Mouse (Mus musculus) MEL-GATA-1-ER (cell line): ENCODE data around the gene Rmdn2.

Experiments used
- DNase-seq: peaks from one replicate; pipeline ENCODE4 v3.0.0-alpha.2; 2012; ENCODE audit warnings: low read depth; ENCODE audit errors: extremely low read depth

Rmdn2 gene

GRCm38 (mm10) chr17:79611545-79611944 is at the start of gene Rmdn2:
Gene Rmdn2, plus strand, starts transcription at chr17:79611863.
- DNase-seq = no peak

DNA sequence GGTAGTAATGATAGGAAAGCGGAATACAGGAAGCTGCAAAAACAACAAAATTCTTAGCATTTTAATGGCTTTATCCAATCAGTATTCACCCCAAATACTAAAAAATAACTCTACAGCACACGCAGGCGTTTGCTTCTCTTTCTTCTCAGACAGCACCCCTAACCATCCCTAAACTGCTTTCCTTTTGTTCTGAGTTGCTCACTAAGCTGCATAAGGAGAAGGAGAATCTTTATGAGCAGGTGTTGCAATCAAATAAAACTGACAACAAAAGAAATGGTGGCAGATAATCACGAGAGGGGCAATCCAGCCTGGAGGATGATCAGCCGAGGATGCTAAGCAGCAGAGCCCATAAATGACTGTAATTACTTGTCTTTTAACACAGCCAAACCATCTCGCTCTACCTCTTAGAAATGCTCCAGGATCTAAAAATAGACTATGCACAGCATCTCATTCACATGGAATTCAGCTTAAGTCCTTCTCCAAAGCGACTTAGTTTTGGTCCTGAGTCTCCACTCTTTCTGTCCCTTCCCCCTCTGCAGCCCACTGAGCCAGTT is 48.5 kb upstream of the Rmdn2 start:
- DNase-seq = no peak

DNA sequence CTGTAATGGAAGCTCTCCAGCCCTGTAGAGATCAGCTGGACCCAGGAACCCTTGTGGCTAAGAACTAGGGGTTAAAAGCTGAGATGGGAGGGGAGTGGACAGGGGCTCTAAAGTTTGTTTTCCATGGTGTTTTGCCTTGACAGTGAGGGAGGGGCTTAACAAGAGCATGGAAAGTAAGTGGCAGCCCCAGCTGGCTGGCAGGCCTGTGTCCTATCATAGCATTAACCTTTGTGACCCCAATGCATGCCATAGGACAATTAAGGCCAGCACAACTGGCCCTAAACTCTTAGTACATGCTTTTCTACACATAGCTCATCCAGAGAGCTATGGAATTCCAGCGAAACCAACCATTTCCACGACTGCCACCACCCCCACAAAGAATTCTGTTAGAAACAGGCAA is 47.9 kb upstream of the Rmdn2 start:
- no peak for DNase-seq

DNA sequence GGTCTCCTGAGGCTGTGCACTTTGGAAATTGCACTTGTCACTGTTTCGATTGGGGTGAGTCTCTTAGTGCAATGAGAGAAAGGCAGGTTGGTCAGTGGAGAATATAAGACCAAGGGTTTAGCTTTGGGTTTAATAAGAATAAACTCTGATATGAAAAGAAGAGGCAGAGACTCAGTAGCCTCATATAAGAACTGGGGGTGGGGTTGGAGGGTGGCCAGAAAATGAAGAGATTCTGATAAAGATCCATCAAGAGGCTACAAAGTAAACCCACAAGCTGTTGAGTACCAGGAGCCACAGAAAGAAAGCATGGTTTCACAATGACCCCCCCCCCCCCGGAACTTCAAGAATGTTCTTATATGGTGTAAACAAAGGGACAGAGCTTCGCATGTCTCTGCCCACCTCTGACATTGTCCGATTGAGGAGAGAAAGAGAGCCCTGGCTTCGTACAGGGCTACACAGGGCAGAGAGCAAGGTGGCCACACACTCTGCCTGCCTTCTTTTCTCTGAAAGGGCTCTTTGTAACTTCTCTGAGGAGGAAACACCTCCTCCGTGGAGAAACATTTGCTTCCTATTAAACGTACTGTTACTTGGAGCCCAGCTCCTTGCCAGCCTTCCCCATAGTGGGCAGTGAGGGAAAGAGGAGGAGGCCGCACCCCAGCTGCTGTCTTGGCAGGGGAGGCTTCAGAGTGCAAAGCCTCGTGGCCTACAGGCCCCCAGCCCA is 46.3 kb upstream of the Rmdn2 start:
- no peak for DNase-seq

- no peak for DNase-seq
These were observed 43.3 kb upstream of the Rmdn2 start for GRCm38 (mm10) chr17:79568401-79568800.

- no peak for DNase-seq
These were observed 33.3 kb upstream of the Rmdn2 start for GRCm38 (mm10) chr17:79578328-79578727.

GRCm38 (mm10) chr17:79580264-79580920 is 31.3 kb upstream of the Rmdn2 start:
- DNase-seq = peak; percentile 26

GRCm38 (mm10) chr17:79583466-79583865 is 28.2 kb upstream of the Rmdn2 start:
- DNase-seq = no peak

- no peak for DNase-seq
These were observed 27.3 kb upstream of the Rmdn2 start for GRCm38 (mm10) chr17:79584246-79584800.

DNA sequence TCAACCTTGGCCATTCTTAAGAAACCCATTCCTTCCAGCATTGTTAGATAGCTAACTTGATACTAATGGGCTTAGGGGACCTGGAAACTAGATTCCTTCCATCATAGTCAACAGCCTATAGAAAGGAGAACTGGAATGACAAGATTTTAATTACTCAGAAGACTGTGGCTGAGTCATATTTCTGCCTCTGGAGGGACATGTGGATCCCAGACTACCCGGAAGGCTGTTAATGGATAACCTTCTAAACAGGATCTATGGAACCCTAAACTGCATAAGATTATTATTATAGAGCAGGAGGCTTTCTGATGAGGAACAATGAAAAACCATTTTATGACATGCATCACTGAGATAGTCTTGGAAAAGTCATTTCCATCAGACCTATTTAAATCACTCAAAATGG is 21.8 kb upstream of the Rmdn2 start:
- DNase-seq = no peak

- no peak for DNase-seq
These were observed 15.7 kb upstream of the Rmdn2 start for GRCm38 (mm10) chr17:79595996-79596395.

- no peak for DNase-seq
These were observed 13.5 kb upstream of the Rmdn2 start for GRCm38 (mm10) chr17:79598151-79598550.

- DNase-seq = no peak
These were observed 12.8 kb upstream of the Rmdn2 start for GRCm38 (mm10) chr17:79598596-79599577.

GRCm38 (mm10) chr17:79600108-79600507 is 11.6 kb upstream of the Rmdn2 start:
- no peak for DNase-seq

- DNase-seq = no peak
These were observed 9.3 kb upstream of the Rmdn2 start for GRCm38 (mm10) chr17:79602381-79602780.

GRCm38 (mm10) chr17:79603427-79603826 is 8.2 kb upstream of the Rmdn2 start:
- DNase-seq = no peak

- DNase-seq = no peak
These were observed 5.9 kb upstream of the Rmdn2 start for GRCm38 (mm10) chr17:79605794-79606193.

- no peak for DNase-seq
These were observed 2.0 kb upstream of the Rmdn2 start for GRCm38 (mm10) chr17:79609697-79610096.

GRCm38 (mm10) chr17:79610163-79610755 is 1.4 kb upstream of the Rmdn2 start:
- DNase-seq = no peak

- DNase-seq = no peak
These were observed 3.3 kb downstream of the Rmdn2 start for GRCm38 (mm10) chr17:79614691-79615588.
